Mouse (Mus musculus) neutrophil, adult 5-6 weeks (primary cell): ENCODE results near the gene Psmb6. TPM values are rescaled to one million over a fixed set of nuclear protein-coding genes. Genes with fewer than 3 reads are reported as not detected.
"Not testable (repeated sequence)": the region's sequence is repeated elsewhere in the genome, so short reads cannot be mapped to it uniquely, and the experiment has no call there.

Experiments
- ATAC-seq: fragments of 151-379, 151-347 bp; 2 replicates; pipeline ENCODE4 v1.8.0; 2017; ENCODE audit warnings: mild to moderate bottlenecking, moderate TSS enrichment; ENCODE audit not compliant: insufficient number of reproducible peaks, poor library complexity, low FRiP score, severe bottlenecking; ENCODE audit errors: extremely low read depth
- total RNA-seq: library from RNA; stranded (forward); fragments of 200-1000 nt; gene quantifications from 2 replicates; pipeline ENCODE4 v1.2.3, GENCODE M21; 2017

The Psmb6 gene
- total RNA-seq, 1 experiment from 2014 or later, result 133 TPM

- ATAC-seq, result no peak; the same call in 1 of the 2 replicates
Observed at GRCm38 (mm10) chr11:70562995-70563469, 37.9 kb downstream of the Psmb6 start.

GRCm38 (mm10) chr11:70563470-70564275, 38.5 kb downstream of the Psmb6 start:
- no peak for ATAC-seq

GRCm38 (mm10) chr11:70564276-70564873, 39.2 kb downstream of the Psmb6 start:
- no peak for ATAC-seq

GRCm38 (mm10) chr11:70566586-70566985, 41.4 kb downstream of the Psmb6 start:
- no peak for ATAC-seq

GRCm38 (mm10) chr11:70570614-70571013, 45.4 kb downstream of the Psmb6 start:
- ATAC-seq, result not testable (repeated sequence)

- no peak for ATAC-seq
Observed at GRCm38 (mm10) chr11:70571641-70572040, 46.5 kb downstream of the Psmb6 start.

- no peak for ATAC-seq
Observed at GRCm38 (mm10) chr11:70572348-70572902, 47.3 kb downstream of the Psmb6 start.

- ATAC-seq, result no peak
Observed at GRCm38 (mm10) chr11:70573872-70574271, 48.7 kb downstream of the Psmb6 start.

GRCm38 (mm10) chr11:70577201-70577600, 52.0 kb downstream of the Psmb6 start:
- ATAC-seq, result no peak

Other genes with a start within 250 kb of the Psmb6 start
- 0.35 and 2.0 TPM in 2 replicates for gene Alox12e, start 202.7 kb upstream of the Psmb6 start, total RNA-seq
- 4.5 and 7.1 TPM in 2 replicates for gene Alox15, start 173.3 kb upstream of the Psmb6 start, total RNA-seq
- 4.9 and 5.5 TPM in 2 replicates for gene Pelp1, start 115.3 kb upstream of the Psmb6 start, total RNA-seq
- 278 and 300 TPM in 2 replicates for gene Arrb2, start 92.7 kb upstream of the Psmb6 start, total RNA-seq
- gene Med11, start 73.4 kb upstream of the Psmb6 start, total RNA-seq, result 43.7 and 46.3 TPM in 2 replicates
- gene Zmynd15, start 65.9 kb upstream of the Psmb6 start, total RNA-seq, result 0.37 and 0.58 TPM in 2 replicates
- 0.74 TPM in 1 of 2 replicates, not detected in the other for gene Cxcl16, start 65.4 kb upstream of the Psmb6 start, total RNA-seq
- gene Tm4sf5, start 20.1 kb upstream of the Psmb6 start, total RNA-seq, result not detected in 2 replicates
- not detected in 2 replicates for gene Vmo1, start 10.8 kb upstream of the Psmb6 start, total RNA-seq
- gene Gltpd2, start 6.2 kb upstream of the Psmb6 start, total RNA-seq, result not detected in 2 replicates
- gene Gm40193, start 7.6 kb downstream of the Psmb6 start, total RNA-seq, result not detected in 2 replicates
- 0.86 and 4.3 TPM in 2 replicates for gene Pld2, start 14.7 kb downstream of the Psmb6 start, total RNA-seq
- 21.8 and 23.1 TPM in 2 replicates for gene Mink1, start 37.5 kb downstream of the Psmb6 start, total RNA-seq
- not detected in 2 replicates for gene 4930544D05Rik, start 90.5 kb downstream of the Psmb6 start, total RNA-seq
- 1.7 TPM in 1 of 2 replicates, not detected in the other for gene Chrne, start 93.8 kb downstream of the Psmb6 start, total RNA-seq
- 1.4 and 1.7 TPM in 2 replicates for gene Gp1ba, start 113.8 kb downstream of the Psmb6 start, total RNA-seq
- 261 and 283 TPM in 2 replicates for gene Rnf167, start 121.9 kb downstream of the Psmb6 start, total RNA-seq
- gene Slc25a11, start 122.1 kb downstream of the Psmb6 start, total RNA-seq, result 75.8 and 82.8 TPM in 2 replicates
- 683 and 728 TPM in 2 replicates for gene Pfn1, start 129.3 kb downstream of the Psmb6 start, total RNA-seq
- 16.7 and 21.2 TPM in 2 replicates for gene Eno3, start 131.8 kb downstream of the Psmb6 start, total RNA-seq
- gene Spag7, start 144.0 kb downstream of the Psmb6 start, total RNA-seq, result 49.2 and 55.3 TPM in 2 replicates
- gene Camta2, start 162.7 kb downstream of the Psmb6 start, total RNA-seq, result 24.1 and 36.1 TPM in 2 replicates
- 0.37 TPM in 1 of 2 replicates, not detected in the other for gene Inca1, start 174.8 kb downstream of the Psmb6 start, total RNA-seq
- gene Kif1c, start 175.2 kb downstream of the Psmb6 start, total RNA-seq, result 27.6 and 28.0 TPM in 2 replicates
- gene Zfp3, start 238.8 kb downstream of the Psmb6 start, total RNA-seq, result 2.6 and 2.8 TPM in 2 replicates